Mouse (Mus musculus) adrenal gland, postnatal 25 days (tissue): Measurements from ENCODE around the gene Tfap4. TPM values are rescaled to one million over a fixed set of nuclear protein-coding genes. Genes with fewer than 3 reads are reported as not detected.
"Not testable (repeated sequence)": the region's sequence is repeated elsewhere in the genome, so short reads cannot be mapped to it uniquely, and the experiment has no call there.

ENCODE experiments used
- DNase-seq: peaks from one replicate; pipeline ENCODE4 v3.0.0; 2021; ENCODE audit warnings: mixed read lengths
- total RNA-seq: library from RNA; stranded (reverse); gene quantifications from 2 replicates; pipeline ENCODE4 v1.2.3, GENCODE M21; 2021

Gene Tfap4
- total RNA-seq, 1 experiment from 2014 or later = 10.4 TPM

DNA sequence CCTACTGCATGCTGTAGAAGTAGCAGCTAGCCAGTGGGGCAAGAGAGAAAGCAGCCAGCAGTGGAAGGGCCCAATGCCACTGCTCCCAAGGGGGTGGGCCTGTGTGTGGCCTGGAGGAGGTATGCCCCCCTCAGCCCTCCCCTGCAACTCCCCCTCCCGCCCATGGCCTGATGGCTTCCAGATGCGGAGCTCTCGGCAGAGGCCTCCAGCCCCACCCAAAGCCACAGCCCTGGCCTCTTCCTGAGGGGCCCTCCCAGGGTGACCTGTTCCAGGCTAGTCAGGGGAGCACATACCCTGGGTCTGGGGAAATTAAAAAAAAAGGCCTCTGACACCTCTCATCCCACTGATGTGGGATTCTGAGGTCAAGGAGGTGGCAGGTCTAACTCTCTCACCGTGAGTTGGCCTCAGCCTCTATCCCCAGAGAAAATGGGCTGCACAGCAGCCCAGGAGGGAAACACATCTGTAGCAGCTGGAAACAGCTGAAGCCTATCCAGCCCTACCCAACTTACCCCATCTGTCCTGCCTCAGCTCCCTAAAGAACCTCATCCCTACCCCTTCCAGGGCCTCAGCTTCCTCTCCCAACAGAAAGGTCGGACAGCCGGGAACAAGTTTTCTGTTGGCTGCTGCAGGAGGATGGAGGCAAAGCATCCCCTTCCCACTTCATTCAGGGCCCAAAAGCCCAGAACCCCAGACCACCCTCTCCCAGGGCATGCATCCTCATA, 6.7 kb downstream of the Tfap4 start:
- DNase-seq = no peak

DNA sequence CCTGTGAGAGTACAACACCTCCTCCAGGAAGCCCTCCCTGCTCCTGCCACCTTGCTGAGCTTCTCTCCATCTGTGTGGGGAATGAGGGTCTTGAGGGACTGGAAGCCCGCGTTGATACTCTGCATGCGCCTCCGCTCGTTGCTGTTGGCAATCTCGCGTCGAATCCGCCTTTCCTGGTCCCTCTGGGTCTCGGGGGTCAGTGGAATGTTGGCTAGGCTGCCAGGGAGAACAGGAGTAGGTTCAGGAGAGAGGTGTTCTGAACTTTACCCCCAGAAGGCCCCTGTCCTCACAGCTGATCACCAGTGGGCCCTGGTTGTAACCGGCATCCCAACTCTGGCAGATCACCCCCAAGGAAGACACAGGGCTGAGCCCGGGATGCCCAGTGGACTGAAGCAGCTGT, 7.8 kb downstream of the Tfap4 start:
- DNase-seq = no peak

DNA sequence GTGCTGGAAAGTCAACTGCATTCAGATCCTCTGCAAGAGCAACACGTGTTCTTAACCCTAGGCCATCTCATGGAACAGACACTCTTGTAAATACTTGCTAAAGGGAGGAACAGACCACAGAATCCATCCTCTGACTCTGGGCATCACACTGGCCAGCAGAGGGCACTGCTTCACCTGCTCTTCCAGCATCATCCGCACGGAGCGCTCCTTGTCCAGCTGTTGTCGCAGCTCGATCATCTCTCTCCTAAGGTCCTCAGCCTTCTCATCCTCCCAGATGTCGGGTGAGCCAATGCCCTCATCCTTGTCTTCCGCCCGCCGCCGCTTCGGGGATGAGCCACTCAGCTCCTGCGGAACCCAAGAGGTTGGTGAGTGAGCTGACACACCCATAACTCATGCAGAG, 8.6 kb downstream of the Tfap4 start:
- DNase-seq = peak; percentile 69

DNA sequence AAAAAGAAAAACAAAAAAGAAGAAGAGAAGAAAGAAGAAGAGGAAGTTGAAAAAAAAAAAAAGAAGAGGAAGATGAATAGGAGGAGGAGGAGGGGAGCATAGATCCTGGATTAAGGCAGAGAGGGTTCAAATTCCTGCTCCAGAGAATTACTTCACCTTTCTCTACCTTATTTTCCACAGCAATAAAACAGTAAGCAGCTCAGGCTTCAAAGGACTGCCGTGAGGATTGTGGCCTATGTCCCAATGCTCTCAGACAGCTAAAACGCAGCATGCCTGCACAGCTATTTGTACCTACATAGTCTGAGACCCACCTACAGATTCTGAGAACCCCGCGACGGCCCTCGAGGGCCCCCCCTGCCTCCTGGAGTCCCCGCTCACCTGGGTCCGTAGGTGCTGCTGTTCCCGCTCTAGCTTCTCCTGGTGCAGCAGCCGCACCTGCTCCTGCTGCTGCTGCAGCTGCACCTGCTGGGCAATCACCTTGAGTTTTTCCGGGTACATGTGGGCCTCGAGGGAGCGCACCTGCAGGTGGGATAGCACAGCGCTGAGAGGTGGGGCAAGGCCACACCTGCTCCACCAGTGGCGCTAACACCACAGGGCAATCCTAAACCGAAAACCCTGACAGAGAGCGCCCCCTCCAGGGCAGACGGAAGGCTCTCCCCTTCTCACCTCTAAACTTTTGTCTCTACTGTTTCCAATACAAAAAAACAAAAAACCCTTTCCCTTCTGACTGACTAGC, 10.5 kb downstream of the Tfap4 start:
- no peak for DNase-seq

DNA sequence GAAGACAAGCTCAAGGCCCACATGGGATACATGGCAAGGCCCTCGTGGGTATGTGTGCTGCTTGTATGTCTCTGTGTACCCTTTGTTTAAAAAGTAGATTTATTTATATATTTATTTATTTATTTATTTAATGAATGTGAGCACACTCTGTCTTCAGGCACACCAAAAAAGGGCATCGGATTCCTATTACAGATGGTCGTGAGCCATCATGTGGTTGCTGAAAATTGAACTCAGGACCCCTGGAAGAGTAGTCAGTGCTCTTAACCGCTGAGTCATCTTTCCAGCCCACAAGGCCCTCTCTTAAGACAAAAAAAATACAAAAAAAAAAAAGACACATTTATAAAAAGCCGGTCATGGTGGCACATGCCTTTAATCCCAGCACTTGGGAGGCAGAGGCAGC, 12.0 kb downstream of the Tfap4 start:
- DNase-seq = no peak

DNA sequence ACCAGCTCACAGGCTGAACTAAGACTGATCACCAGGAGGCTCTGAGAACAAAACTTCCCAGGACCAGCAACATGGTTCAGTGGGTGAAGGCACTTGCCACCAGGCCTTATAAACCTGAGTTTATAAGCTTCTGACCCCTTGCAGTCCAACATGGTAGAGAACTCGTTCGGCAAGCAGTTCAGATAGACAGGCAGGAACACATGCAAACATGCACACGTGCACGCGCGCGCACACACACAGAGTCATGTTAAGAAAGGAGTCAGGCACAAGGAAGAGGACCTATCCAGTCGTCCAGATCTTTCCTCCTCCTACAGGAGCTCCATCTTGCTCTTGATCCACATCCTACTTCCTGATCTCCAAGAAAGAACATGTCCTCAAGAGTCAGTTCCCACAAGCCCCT, 12.8 kb downstream of the Tfap4 start:
- no peak for DNase-seq

DNA sequence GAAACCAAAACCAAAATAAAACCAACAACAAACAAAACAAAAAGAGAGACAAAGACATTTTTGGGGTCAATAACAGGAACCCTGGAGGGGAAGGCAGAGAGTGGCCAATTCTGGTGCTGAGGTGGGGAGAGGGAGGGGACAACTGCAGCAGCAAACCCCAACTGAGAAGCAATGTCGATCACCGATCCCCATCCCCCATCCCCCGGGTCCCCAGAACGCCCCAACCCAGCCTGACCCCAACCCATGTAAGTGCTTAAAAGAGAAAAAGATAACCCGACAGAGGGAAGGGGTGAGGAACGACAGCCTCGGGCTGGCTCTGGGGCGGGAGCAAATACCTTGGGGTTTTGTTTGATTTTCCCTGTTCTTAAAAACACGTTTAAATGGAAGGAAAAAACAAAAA, 14.8 kb downstream of the Tfap4 start:
- no peak for DNase-seq

DNA sequence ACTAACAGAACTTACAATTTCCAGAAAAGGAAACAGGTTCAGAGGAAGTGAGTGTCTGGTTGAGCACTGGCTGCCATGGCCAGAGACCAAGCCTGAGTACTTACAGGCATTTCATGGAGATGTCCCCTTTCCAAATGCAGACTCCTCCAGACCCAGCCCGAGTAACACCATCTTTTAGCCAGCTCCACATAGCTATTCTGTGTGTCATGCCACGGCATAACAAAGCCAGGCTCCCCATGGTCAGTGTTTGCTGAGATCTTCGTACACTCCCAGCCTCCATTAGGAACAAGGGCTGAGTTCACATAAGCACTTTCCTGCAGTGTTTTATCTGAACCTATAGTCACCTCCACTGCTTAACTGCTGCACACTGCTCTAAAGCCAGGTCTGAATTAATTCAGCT, 16.4 kb downstream of the Tfap4 start:
- no peak for DNase-seq

DNA sequence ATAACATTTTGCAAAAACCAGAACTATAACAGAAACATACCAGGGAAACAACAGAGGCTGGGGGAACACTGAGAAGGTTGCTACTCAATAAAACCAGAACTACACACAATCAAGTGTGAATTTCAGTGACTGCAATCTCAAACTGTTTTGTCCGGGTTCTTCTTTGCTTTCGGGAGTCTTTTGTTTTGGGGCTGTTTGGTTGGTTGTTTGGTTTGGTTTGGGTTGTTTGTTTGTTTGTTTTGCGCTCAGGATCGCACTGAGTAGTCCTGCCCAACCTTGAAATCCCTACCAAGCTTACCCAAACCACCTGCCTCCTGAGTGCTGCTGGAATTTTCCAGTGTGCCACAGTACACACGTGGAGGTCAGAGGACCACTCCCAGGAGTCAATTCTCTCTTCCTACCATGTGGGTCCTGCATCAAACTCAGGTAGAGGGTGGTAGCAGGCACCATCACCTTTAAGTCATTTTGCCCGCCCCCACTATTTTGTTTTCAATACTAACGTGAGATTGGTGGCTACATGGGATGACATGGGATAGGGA, 17.3 kb downstream of the Tfap4 start:
- DNase-seq = no peak

DNA sequence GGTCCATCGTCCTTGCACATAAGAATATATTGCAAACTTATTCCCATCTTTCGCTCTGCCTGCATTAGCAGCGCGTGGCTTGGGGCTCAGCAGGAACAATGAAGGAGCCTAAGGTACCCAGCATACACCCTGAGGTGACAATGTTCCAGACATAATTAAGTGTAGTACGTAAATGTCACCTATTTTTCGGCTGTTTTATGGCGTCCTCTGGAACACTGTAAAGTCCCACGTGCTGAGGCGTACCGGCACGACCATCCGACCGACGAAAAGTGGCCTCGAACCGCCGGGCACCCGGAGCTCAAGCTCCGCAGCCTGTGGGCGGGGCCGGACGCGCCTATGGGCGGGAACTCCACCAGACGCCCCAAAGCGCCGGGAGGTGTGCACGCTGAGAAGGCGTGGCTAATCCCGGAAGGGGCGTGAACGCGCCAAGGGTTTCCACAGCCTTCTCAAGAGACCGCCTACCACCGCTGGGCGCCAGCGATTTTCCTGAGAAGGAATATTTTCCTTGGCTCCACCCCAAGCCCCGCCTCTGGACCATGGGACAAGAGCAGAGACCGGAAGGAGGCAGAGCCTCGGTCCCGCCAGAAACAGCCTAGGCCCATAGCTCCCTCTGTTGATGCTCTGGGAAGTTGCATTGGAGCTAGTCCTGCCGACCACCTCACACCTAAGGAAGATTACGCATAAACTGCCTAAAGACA, 18.0 kb downstream of the Tfap4 start, which contains the start of gene Srl:
Gene Srl (minus strand): TSS at position 316 of the 698 bp plus-strand sequence.
- peak; percentile 100 for DNase-seq

DNA sequence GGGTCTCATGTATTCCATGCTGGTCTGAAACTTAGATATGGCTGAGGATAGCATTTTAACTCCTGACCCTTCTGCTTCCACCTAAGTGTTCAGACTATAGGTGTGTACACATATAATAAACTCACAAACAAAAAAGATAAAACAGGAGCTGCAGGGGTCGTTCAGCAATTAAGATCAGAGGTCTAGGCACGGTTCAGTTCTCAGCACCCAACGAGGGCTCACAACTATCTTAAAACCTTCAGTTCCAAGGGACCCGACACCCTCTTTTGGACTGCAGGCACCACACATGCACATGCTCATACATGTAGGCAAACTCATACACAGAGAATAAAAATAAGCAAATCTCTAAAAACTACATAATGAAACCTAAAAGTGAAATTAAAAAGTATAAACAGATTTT, 18.6 kb downstream of the Tfap4 start:
- DNase-seq = no peak

DNA sequence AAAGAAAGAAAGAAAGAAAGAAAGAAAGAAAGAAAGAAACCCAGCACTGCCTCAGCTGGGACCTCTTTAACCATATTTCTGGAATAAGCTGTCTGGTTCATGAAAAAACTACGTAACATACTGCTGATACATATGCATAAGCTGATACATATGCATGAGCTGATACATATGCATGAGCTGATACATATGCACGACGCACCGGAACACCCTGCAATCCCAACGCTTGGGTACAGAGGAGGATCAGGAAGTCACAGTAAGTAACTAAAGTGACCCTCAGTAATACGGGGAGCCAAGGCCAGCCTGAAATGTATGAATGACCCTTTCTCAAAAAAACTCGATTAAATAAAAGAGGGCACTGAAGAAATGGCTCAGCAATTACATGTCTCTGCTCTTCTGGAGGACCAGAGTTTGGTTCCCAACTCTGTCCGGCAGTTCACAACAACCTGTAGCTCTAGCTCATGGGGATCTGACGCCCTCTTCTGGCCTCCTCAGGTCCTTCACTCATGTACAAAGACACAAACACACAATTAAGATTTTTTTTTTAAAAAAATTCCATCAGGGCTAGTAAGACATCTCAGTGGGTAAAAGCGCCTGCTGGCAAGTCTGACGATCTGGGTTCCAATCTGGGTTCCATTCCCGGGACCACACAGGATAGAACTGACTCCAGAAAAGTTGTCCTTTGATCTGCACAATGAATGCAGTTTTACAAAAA, 19.4 kb downstream of the Tfap4 start:
- no peak for DNase-seq

DNA sequence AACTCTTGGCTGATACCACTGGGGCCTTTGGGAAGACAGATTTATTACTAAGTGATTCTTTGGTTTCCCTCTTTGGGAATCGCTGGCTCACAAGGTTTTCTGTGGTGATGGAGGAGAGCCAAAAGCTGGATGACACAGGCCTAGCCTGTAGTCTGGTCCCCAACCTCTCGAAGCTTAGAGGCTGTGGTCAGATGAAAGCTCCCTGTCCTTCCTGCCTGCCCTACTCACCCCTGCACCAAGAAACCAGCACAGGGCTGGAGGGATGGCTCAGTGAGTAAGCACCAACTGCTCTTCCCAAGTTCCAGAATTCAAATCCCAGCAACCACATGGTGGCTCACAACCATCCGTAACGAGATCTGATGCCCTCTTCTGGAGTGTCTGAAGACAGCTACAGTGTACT, 20.1 kb downstream of the Tfap4 start:
- no peak for DNase-seq

DNA sequence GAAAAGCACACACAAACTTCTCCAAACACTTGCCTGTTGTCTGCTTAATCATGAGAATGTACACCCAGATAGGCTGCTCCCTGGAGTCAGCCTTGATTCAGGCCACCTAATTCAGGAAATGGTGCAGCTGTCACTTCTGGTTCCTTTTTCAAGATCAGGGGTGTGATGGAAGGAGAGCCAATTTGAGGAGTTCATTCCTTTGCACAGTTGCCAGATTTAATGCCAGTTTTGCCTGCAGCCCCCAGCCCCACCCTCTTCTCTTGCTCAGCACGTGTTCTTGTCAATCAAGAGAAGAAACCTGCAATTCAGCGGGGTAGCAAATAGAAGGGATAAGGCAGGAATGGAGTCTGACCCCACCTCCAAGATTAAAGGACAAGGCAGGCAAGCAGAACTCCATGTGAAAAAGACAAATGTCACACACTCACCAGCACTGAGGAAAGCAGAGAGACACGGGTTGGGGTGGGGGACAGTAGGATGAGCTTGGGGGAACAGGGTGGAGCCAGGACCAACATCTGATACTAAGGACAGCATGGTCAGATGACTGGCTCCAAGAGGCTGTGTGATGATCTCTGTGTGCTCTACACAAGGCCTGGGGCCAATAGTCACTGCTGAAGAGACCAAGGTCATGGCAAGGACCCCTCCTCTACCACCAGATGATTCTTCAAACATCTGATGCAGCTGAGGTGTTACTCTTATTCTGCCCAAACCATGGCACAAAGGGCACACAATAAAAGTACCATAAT, 21.9 kb downstream of the Tfap4 start:
- no peak for DNase-seq

DNA sequence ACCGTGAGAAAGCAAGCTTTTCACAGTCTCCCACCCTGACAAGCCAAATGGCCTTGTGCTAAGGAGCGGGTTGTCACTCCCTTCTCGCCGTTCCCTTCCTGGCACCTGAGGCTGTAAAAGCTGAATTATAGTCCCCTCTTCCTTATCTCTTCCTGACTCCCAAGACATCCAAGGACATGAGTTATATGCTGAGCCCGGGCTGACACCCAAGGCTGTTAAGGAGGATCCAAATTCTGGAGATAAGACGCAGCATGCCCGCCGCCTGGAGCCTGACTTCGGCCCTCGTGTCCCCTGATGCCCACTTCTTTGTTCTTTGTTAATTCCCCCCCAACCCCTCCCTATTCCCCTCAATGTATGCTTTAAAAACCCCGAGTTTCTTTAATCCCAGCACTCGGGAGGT, 32.3 kb downstream of the Tfap4 start:
- not testable (repeated sequence) for DNase-seq

DNA sequence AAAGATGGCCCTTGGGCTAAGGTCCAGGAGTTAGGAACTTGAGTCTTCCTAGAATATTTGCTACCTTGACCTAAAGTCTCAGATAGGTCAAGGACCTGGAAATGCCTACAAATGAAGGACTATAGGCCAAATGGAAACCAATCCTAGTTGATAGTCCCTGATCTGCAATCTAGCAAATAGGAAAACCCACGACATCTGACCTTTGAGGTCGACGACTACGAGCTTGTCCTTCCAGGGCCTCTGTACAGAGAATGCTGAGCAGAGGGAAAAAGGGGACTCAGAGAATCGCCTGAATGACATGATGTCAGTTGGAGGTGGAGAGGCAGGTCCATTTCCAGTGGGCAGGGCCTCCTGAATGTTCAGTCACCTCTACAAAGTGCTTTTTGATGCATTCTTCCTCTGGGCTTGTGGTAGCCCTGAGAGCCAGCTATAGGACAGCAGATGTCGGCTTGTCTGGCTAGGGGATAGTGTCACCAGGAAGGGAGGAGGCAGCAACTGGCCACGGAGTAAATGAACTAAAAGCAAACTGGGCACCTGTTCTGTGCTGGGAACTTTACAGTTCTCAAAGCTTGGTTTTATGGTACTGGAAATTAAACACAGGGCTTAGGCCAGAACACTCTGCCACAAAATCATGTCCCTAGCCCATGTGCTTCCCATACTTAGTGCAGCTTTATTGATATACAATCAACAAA, 36.2 kb downstream of the Tfap4 start:
- DNase-seq = no peak

DNA sequence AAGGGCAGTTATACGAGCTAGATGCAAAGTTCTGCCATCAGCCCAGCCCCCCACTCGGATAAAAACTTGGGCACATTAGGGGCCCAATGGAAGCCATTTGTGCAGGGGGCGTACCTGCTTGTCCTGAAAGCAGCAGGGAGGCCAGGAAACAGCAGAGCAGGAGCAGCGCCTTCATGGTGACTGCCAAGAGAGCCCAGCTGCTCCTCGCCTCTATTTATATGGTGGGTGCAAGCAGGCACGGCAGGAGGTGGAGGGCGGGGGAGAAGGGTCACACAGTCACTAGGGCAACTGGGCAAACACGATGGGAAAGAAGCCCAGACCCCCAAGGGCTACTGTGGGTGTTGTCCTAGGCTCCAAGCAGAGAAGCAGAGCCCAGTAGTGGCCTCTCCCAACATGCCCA, 36.8 kb downstream of the Tfap4 start:
- DNase-seq = no peak

DNA sequence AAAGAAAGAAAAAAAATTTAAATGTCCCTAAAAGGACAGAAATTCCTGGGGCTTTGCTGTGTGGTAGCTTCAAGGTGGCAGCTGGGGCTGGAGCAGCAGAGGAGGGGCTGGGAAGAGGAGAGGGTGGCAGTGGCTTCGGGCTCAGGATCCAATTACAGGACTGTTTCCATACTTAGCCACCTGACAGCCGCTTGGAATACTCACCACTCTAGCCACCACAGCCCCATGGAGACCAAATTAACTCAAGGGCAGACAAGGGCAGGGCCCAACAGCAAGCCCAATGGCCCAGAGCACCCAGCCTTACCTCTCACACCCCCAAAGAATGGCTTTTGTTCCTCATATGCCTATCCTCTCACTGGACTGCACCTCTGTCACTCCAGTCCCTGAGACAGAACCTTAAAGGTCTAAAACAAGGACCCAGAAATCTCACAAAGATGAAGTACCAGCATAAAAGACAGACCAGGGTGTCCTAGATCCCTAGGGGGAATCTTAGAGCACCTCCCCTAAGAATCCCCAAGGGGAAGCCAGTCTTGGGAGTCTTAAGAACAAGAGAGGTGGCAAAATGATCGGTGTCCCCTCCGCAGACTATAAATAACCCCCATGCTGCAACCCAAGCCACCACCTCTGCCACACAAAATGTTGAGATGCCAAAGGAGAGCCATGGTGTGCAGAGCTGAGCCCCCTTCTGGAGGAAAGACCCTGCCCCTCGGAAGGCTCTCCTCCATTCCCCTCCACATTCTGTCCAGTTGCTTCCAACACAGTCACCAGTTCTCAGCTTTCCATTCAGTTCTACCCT, 37.7 kb downstream of the Tfap4 start:
- no peak for DNase-seq

DNA sequence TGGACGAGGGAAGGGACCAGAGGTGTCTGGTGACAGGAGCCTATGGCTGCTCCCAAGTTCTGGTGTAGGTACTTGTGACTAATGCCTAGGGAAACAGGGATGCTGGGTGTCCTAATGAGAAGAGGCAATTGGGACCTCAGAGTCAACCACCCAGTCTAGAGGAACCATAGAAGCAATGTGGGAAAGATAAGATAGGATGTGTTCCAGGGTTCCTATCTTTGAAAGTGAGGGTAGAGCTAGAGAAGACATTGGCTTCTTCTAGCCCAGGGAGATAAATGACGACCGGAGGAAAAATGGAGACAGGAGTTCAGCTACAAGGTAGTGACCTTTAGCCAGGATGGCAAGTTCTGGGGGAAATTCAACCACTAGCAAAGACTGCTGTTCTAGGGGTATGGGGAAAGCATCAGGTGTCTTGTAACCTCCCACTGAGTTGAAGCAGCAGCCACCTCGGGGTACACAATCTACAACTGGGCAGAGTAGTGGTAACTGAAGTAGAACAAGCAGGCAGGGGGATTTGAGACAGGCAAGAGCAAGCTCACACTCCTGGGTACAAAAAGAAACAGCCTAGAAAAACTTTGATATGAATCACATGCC, 38.5 kb downstream of the Tfap4 start:
- DNase-seq = no peak

DNA sequence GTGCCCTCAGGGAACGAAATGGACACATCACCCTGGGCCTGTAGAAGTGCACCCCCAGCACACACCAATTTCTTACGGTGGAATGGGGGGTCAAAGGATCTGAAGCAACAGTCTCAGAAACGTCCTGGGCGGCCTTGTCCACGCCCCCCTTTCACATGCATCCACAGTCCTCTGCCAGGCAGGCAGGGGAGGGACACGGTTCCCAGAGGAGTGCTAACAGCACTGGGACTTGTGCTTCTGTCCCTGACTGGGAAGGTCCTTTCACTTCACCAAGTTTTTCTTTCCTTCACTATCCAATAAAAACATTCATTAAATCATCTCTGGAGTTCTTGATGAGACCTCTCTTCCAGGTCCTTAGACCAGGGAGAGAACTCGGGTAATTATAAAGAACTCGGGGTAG, 39.0 kb downstream of the Tfap4 start:
- DNase-seq = no peak
